Mouse (Mus musculus): ENCODE results near the gene Ccnyl1.

Gene Ccnyl1

GRCm38 (mm10) chr1:64737502-64738179 lies 47.4 kb downstream of the Ccnyl1 start, which contains the start of gene Fzd5:
Fzd5 (minus strand) TSS chr1:64737751.
- peak; percentile 97 for DNase-seq (ENCODE audit: low read depth, low spot score)

GRCm38 (mm10) chr1:64738180-64738555 lies 47.9 kb downstream of the Ccnyl1 start:
- DNase-seq (ENCODE audit: low read depth, low spot score): peak; percentile 71

- DNase-seq (ENCODE audit: low read depth, low spot score): peak; percentile 77
Measured at GRCm38 (mm10) chr1:64738661-64739082, 48.4 kb downstream of the Ccnyl1 start.

GRCm38 (mm10) chr1:64742741-64743408 lies 52.6 kb downstream of the Ccnyl1 start:
- no peak for DNase-seq (ENCODE audit: low read depth, low spot score)

GRCm38 (mm10) chr1:64744616-64745015 lies 54.4 kb downstream of the Ccnyl1 start:
- DNase-seq (ENCODE audit: low read depth, low spot score): no peak

- peak; percentile 23 for DNase-seq (ENCODE audit: low read depth, low spot score)
Measured at GRCm38 (mm10) chr1:64753109-64753508, 62.9 kb downstream of the Ccnyl1 start.

GRCm38 (mm10) chr1:64753668-64754067 lies 63.4 kb downstream of the Ccnyl1 start:
- DNase-seq (ENCODE audit: low read depth, low spot score): peak; percentile 61

- no peak for DNase-seq (ENCODE audit: low read depth, low spot score)
Measured at GRCm38 (mm10) chr1:64754658-64755057, 64.4 kb downstream of the Ccnyl1 start.

- DNase-seq (ENCODE audit: low read depth, low spot score): no peak
Measured at GRCm38 (mm10) chr1:64755971-64756639, 65.8 kb downstream of the Ccnyl1 start.

- DNase-seq (ENCODE audit: low read depth, low spot score): no peak
Measured at GRCm38 (mm10) chr1:64756640-64757030, 66.4 kb downstream of the Ccnyl1 start.

GRCm38 (mm10) chr1:64757254-64757653 lies 67.0 kb downstream of the Ccnyl1 start:
- no peak for DNase-seq (ENCODE audit: low read depth, low spot score)

GRCm38 (mm10) chr1:64757766-64758165 lies 67.5 kb downstream of the Ccnyl1 start:
- no peak for DNase-seq (ENCODE audit: low read depth, low spot score)

- no peak for DNase-seq (ENCODE audit: low read depth, low spot score)
Measured at GRCm38 (mm10) chr1:64761646-64762045, 71.4 kb downstream of the Ccnyl1 start.

GRCm38 (mm10) chr1:64770169-64770568 lies 79.9 kb downstream of the Ccnyl1 start:
- no peak for DNase-seq (ENCODE audit: low read depth, low spot score)

- no peak for DNase-seq (ENCODE audit: low read depth, low spot score)
Measured at GRCm38 (mm10) chr1:64773305-64773704, 83.0 kb downstream of the Ccnyl1 start.

All from ES-CJ7 (cell line).